Mouse (Mus musculus): Measurements from ENCODE around the gene Gtf2a1. TPM values are rescaled to one million over a fixed set of nuclear protein-coding genes. Genes with fewer than 3 reads are reported as not detected.
"Not testable (repeated sequence)": the region's sequence is repeated elsewhere in the genome, so short reads cannot be mapped to it uniquely, and the experiment has no call there.

The Gtf2a1 gene
- total and polyA plus RNA-seq, 2 experiments from 2014 or later: 25.6 to 35.2 TPM

GRCm38 (mm10) chr12:91588670-91589541, 1.4 kb downstream of the Gtf2a1 start:
- ATAC-seq (0 out of 2 replicates have a peak, but pooled peaks have one; percentile 3), DNase-seq (ENCODE audit: low spot score) (peak; percentile 72)
- Histone ChIP-seq H3K36me3 (ENCODE audit: insufficient read depth, low read length) (peaks cover 12% of the 10 kb centered on the region; the same call in 1 of the 2 replicates), H3K4me2 (ENCODE audit: low read depth, low read length) (peak overlapping the region; percentile 65), H3K9ac (replicated peaks; ENCODE audit: low read length) (peak overlapping the region; percentile 99), H3K27ac (peak overlapping the region; percentile 99), H3K9me3 (ENCODE audit: low read length) (no peaks in the 10 kb centered on the region), H3K4me1 (ENCODE audit: insufficient read depth, low read length) (peaks cover 9% of the 10 kb centered on the region), H3K27me3 (ENCODE audit: insufficient read depth, low read length) (no peaks in the 10 kb centered on the region), H3K4me3 (ENCODE audit: low read length) (peak overlapping the region; percentile 68)
- TF ChIP-seq CTCF (IDR thresholded peaks at IDR 0.05; ENCODE audit: low read depth): no peak
- under 1% methylated on average over 66 of the region's 83 CpGs for WGBS

DNA sequence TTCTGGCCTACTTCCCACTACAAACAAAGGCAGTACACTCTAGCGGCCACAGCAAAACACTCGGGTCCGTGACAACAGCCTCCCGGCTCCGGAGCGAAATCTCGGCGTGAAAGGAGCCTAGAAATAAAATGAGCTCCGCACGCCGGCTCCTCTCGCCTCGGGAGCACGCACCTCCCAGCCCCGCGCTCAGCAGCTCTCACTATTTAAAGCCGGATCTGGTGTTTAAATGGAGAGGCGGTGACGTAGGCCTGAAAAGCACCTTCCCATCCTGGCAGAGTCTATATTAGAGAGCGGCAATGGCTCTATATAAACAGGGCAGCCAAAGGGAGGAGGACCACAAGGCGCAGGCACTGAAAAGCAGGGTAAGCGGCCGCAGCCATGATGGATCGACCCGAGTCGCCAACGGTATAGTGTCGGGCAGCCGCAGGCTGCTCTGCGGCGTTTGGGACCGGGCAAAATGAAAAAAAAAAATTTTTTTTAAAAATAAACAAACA, 2.1 kb downstream of the Gtf2a1 start:
- H3K4me1 ChIP-seq (ENCODE audit: insufficient read depth, low read length): peaks cover 9% of the 10 kb centered on the region

GRCm38 (mm10) chr12:91587491-91588033, 2.7 kb downstream of the Gtf2a1 start:
- peak overlapping the region; percentile 65 for H3K4me2 ChIP-seq (ENCODE audit: low read depth, low read length)
- no peaks in the 10 kb centered on the region for H3K9me3 ChIP-seq (ENCODE audit: low read length)
- WGBS: 6% methylated on average over 5 of the region's 5 CpGs
- no peak for TF ChIP-seq CTCF (IDR thresholded peaks at IDR 0.05; ENCODE audit: low read depth)
- ATAC-seq (no peak), DNase-seq (ENCODE audit: low spot score) (peak; percentile 30)
- H3K4me3 ChIP-seq (ENCODE audit: low read length): peak overlapping the region; percentile 68
- H3K4me1 ChIP-seq (ENCODE audit: insufficient read depth, low read length): peaks cover 9% of the 10 kb centered on the region
- H3K36me3 ChIP-seq (ENCODE audit: insufficient read depth, low read length): peaks cover 12% of the 10 kb centered on the region; the same call in 1 of the 2 replicates
- H3K9ac ChIP-seq (replicated peaks; ENCODE audit: low read length): peak overlapping the region; percentile 99
- H3K27me3 ChIP-seq (ENCODE audit: insufficient read depth, low read length): no peaks in the 10 kb centered on the region
- H3K27ac ChIP-seq: peak overlapping the region; percentile 99

More for the DNA sequence above, 2.1 kb downstream of the Gtf2a1 start:
- ATAC-seq (peak; percentile 91), DNase-seq (ENCODE audit: low spot score) (peak; percentile 96)
- Histone ChIP-seq H3K9me3 (ENCODE audit: low read length) (no peaks in the 10 kb centered on the region), H3K9ac (replicated peaks; ENCODE audit: low read length) (peak overlapping the region; percentile 99), H3K4me3 (ENCODE audit: low read length) (peak overlapping the region; percentile 68), H3K36me3 (ENCODE audit: insufficient read depth, low read length) (peaks cover 12% of the 10 kb centered on the region; the same call in 1 of the 2 replicates), H3K27me3 (ENCODE audit: insufficient read depth, low read length) (no peaks in the 10 kb centered on the region), H3K4me2 (ENCODE audit: low read depth, low read length) (peak overlapping the region; percentile 65), H3K27ac (peak overlapping the region; percentile 99)
- TF ChIP-seq CTCF (IDR thresholded peaks at IDR 0.05; ENCODE audit: low read depth): peak; percentile 29; the same call in 1 of the 2 replicates
- WGBS: under 1% methylated on average over 32 of the region's 32 CpGs

DNA sequence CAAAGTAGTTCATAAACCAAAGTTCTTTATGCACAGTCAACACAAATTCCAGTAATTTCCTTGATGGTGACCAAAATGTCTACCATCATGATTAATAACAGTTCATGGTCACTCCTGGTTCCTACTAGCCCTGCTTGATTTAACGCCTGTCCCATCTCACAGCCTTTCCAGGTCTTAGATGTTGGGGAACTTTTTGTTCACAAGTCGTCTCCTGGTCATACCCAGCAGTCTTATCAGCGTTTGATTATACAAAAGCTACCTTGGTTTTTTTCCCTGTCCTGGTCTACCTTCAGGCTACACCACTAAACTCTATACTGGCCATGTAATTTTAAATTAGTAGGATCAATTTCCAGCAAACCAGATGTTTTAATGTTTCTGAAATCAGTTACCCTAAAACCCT, 3.2 kb downstream of the Gtf2a1 start:
- DNase-seq (ENCODE audit: low spot score) (no peak), ATAC-seq (no peak)
- Histone ChIP-seq H3K4me2 (ENCODE audit: low read depth, low read length) (peak overlapping the region; percentile 65), H3K36me3 (ENCODE audit: insufficient read depth, low read length) (peaks cover 12% of the 10 kb centered on the region; the same call in 1 of the 2 replicates), H3K9ac (replicated peaks; ENCODE audit: low read length) (peak overlapping the region; percentile 99; the same call in 1 of the 2 replicates), H3K4me1 (ENCODE audit: insufficient read depth, low read length) (peaks cover 9% of the 10 kb centered on the region), H3K9me3 (ENCODE audit: low read length) (no peaks in the 10 kb centered on the region), H3K4me3 (ENCODE audit: low read length) (peak overlapping the region; percentile 68), H3K27me3 (ENCODE audit: insufficient read depth, low read length) (no peaks in the 10 kb centered on the region), H3K27ac (peak overlapping the region; percentile 99)
- no peak for TF ChIP-seq CTCF (IDR thresholded peaks at IDR 0.05; ENCODE audit: low read depth)
- WGBS: 28% methylated on average over 3 of the region's 3 CpGs

- not testable (repeated sequence) for H3K4me2 ChIP-seq (ENCODE audit: low read depth, low read length); H3K4me3 ChIP-seq (ENCODE audit: low read length); H3K27me3 ChIP-seq (ENCODE audit: insufficient read depth, low read length); H3K9me3 ChIP-seq (ENCODE audit: low read length); H3K27ac ChIP-seq; H3K4me1 ChIP-seq (ENCODE audit: insufficient read depth, low read length); ATAC-seq; H3K9ac ChIP-seq (replicated peaks; ENCODE audit: low read length); DNase-seq (ENCODE audit: low spot score)
- 95% methylated on average over 4 of the region's 4 CpGs for WGBS
- peaks cover 12% of the 10 kb centered on the region; the same call in 1 of the 2 replicates for H3K36me3 ChIP-seq (ENCODE audit: insufficient read depth, low read length)
Measured at GRCm38 (mm10) chr12:91585815-91586214, 4.5 kb downstream of the Gtf2a1 start.

- TF ChIP-seq CTCF (IDR thresholded peaks at IDR 0.05; ENCODE audit: low read depth): no peak
- H3K27ac ChIP-seq: no peak overlapping the region
- DNase-seq (ENCODE audit: low spot score): no peak
- no peak overlapping the region for H3K4me3 ChIP-seq (ENCODE audit: low read length)
- no peak overlapping the region for H3K4me2 ChIP-seq (ENCODE audit: low read depth, low read length)
- 94% methylated on average over 3 of the region's 3 CpGs for WGBS
- H3K9me3 ChIP-seq (ENCODE audit: low read length): no peaks in the 10 kb centered on the region
- H3K4me1 ChIP-seq (ENCODE audit: insufficient read depth, low read length): peaks cover 5% of the 10 kb centered on the region
- H3K27me3 ChIP-seq (ENCODE audit: insufficient read depth, low read length): no peaks in the 10 kb centered on the region
- no peak overlapping the region for H3K9ac ChIP-seq (replicated peaks; ENCODE audit: low read length)
- ATAC-seq: no peak
- H3K36me3 ChIP-seq (ENCODE audit: insufficient read depth, low read length): peaks cover 12% of the 10 kb centered on the region; the same call in 1 of the 2 replicates
Measured at GRCm38 (mm10) chr12:91585206-91585605, 5.1 kb downstream of the Gtf2a1 start.

Measured in hindbrain, postnatal 0 days (tissue).